Mouse (Mus musculus) MEL (cell line): ENCODE measurements at regions not wholly inside any gene's neighbourhood (a gene's known extent, or its start where the extent isn't known, plus 50 kb on each side); places are given as distances from the start of the nearest gene placed in this dataset.

Experiments used
- DNase-seq: peaks from one replicate; pipeline ENCODE4 v3.0.0; 2011; ENCODE audit warnings: low read depth, low spot score
- H3K27ac ChIP-seq: 2 replicates; pipeline ENCODE4 v1.5.1; 2012; ENCODE audit warnings: low read depth, mild to moderate bottlenecking, control low read depth, low read length, moderate library complexity; ENCODE audit not compliant: control insufficient read depth
- H3K27me3 ChIP-seq, 2 experiments: fragments of 150-350 bp in 1 of 2; sonication (generic) in 1 of 2; 2 replicates each; pipeline ENCODE4 v1.6.1; 2012; ENCODE audit warnings: low read length in 2 of 2, mild to moderate bottlenecking in 2 of 2, improper control_type of control experiment in 1 of 2, moderate library complexity in 1 of 2; ENCODE audit not compliant: insufficient read depth in 2 of 2, control insufficient read depth in 1 of 2
- H3K36me3 ChIP-seq, 2 experiments: 2 replicates each; pipeline ENCODE4 v1.6.1; 2012 to 2014; ENCODE audit warnings: low read length in 2 of 2, improper control_type of control experiment in 1 of 2, inconsistent platforms in 1 of 2, mild to moderate bottlenecking in 1 of 2; ENCODE audit not compliant: insufficient read depth in 2 of 2, control insufficient read depth in 1 of 2
- H3K4me1 ChIP-seq, 2 experiments: fragments of 150-350 bp in 1 of 2; sonication (generic) in 1 of 2; 2 replicates each; pipeline ENCODE4 v1.6.1; 2012; ENCODE audit warnings: low read length in 2 of 2, improper control_type of control experiment in 1 of 2, mild to moderate bottlenecking in 1 of 2; ENCODE audit not compliant: insufficient read depth in 2 of 2, control insufficient read depth in 1 of 2
- H3K4me3 ChIP-seq, 2 experiments: fragments of 150-350 bp in 1 of 2; sonication (generic) in 1 of 2; 2 replicates each; pipeline ENCODE4 v1.5.1; 2012; ENCODE audit warnings: low read depth in 2 of 2, low read length in 2 of 2, mild to moderate bottlenecking in 2 of 2, moderate library complexity in 2 of 2, control low read depth in 1 of 2, improper control_type of control experiment in 1 of 2; ENCODE audit not compliant: control insufficient read depth in 1 of 2, insufficient read depth in 1 of 2
- H3K79me2 ChIP-seq: 2 replicates; pipeline ENCODE4 v1.6.1; 2012; ENCODE audit warnings: mild to moderate bottlenecking, low read length, moderate library complexity; ENCODE audit not compliant: control insufficient read depth, poor library complexity, insufficient read depth
- H3K9ac ChIP-seq: 2 replicates; pipeline ENCODE4 v1.6.1; 2012; ENCODE audit warnings: low read depth, mild to moderate bottlenecking, control low read depth, low read length, moderate library complexity; ENCODE audit not compliant: control insufficient read depth, poor library complexity, severe bottlenecking
- H3K9me3 ChIP-seq: fragments of 150-350 bp; sonication (generic); replicated peaks from 2 replicates; pipeline ENCODE4 v1.6.1; 2012; ENCODE audit warnings: mild to moderate bottlenecking, low read length, improper control_type of control experiment, moderate library complexity; ENCODE audit not compliant: insufficient read depth
- BHLHE40 ChIP-seq: IDR thresholded peaks from 2 replicates; pipeline ENCODE4 v1.6.1; 2012; ENCODE audit warnings: low read depth, mild to moderate bottlenecking, inconsistent platforms, low read length, improper control_type of control experiment, borderline replicate concordance
- CHD1 ChIP-seq: IDR thresholded peaks from 2 replicates; pipeline ENCODE4 v1.6.1; 2012; ENCODE audit warnings: low read depth, mild to moderate bottlenecking, inconsistent platforms, low read length, improper control_type of control experiment
- CTCF ChIP-seq, 3 experiments: IDR thresholded peaks in 2 of 3; conservative IDR thresholded peaks in 1 of 3; 2 replicates each; pipeline ENCODE4 v1.5.1; 2011 to 2012; ENCODE audit warnings: low read length in 3 of 3, low read depth in 2 of 3, mild to moderate bottlenecking in 2 of 3, improper control_type of control experiment in 1 of 3, inconsistent platforms in 1 of 3, mixed read lengths in 1 of 3, moderate library complexity in 1 of 3; ENCODE audit not compliant: control insufficient read depth in 1 of 3, insufficient read depth in 1 of 3, poor library complexity in 1 of 3, severe bottlenecking in 1 of 3
- ELF1 ChIP-seq: IDR thresholded peaks from 2 replicates; pipeline ENCODE4 v1.6.1; 2014; ENCODE audit warnings: low read depth, mild to moderate bottlenecking, inconsistent platforms, low read length, improper control_type of control experiment, moderate library complexity
- EP300 ChIP-seq, 2 experiments: IDR thresholded peaks; 2 replicates each; pipeline ENCODE4 v1.6.1; 2011; ENCODE audit warnings: improper control_type of control experiment in 2 of 2, low read length in 2 of 2, low read depth in 1 of 2, mild to moderate bottlenecking in 1 of 2
- GABPA ChIP-seq: IDR thresholded peaks from 2 replicates; pipeline ENCODE4 v1.6.1; 2012; ENCODE audit warnings: low read depth, mild to moderate bottlenecking, inconsistent platforms, low read length, improper control_type of control experiment, moderate library complexity
- HCFC1 ChIP-seq: IDR thresholded peaks from 2 replicates; pipeline ENCODE4 v1.6.1; 2012; ENCODE audit warnings: low read depth, mild to moderate bottlenecking, inconsistent platforms, low read length, improper control_type of control experiment, moderate library complexity
- KAT2A ChIP-seq: conservative IDR thresholded peaks from 2 replicates; pipeline ENCODE4 v1.6.1; 2012; ENCODE audit warnings: low read depth, low read length, improper control_type of control experiment, inconsistent platforms
- MAFK ChIP-seq: IDR thresholded peaks from 2 replicates; pipeline ENCODE4 v1.6.1; 2011; ENCODE audit warnings: low read depth, mild to moderate bottlenecking, low read length, improper control_type of control experiment, borderline replicate concordance
- MAX ChIP-seq: IDR thresholded peaks from 2 replicates; pipeline ENCODE4 v1.6.1; 2011; ENCODE audit warnings: low read length, improper control_type of control experiment
- MAZ ChIP-seq: IDR thresholded peaks from 2 replicates; pipeline ENCODE4 v1.6.1; 2012; ENCODE audit warnings: low read depth, mild to moderate bottlenecking, inconsistent platforms, low read length, improper control_type of control experiment
- MEF2A ChIP-seq: IDR thresholded peaks from 2 replicates; pipeline ENCODE4 v1.6.1; 2014; ENCODE audit warnings: low read depth, mild to moderate bottlenecking, inconsistent platforms, low read length, improper control_type of control experiment; ENCODE audit not compliant: poor library complexity, insufficient replicate concordance, severe bottlenecking; ENCODE audit errors: extremely low read depth
- MXI1 ChIP-seq: IDR thresholded peaks from 2 replicates; pipeline ENCODE4 v1.6.1; 2011; ENCODE audit warnings: mild to moderate bottlenecking, low read depth, low read length, improper control_type of control experiment
- MYB ChIP-seq: IDR thresholded peaks from 2 replicates; pipeline ENCODE4 v1.6.1; 2011; ENCODE audit warnings: mild to moderate bottlenecking, low read depth, low read length, improper control_type of control experiment
- MYC ChIP-seq: IDR thresholded peaks from 2 replicates; pipeline ENCODE4 v1.6.1; 2011; ENCODE audit warnings: low read depth, mild to moderate bottlenecking, low read length, improper control_type of control experiment, moderate library complexity
- POLR2AphosphoS5 ChIP-seq: IDR thresholded peaks from 2 replicates; pipeline ENCODE4 v1.6.1; 2012; ENCODE audit warnings: low read depth, borderline replicate concordance, mild to moderate bottlenecking, inconsistent platforms, low read length, moderate library complexity, mixed read lengths
- RCOR1 ChIP-seq: IDR thresholded peaks from 2 replicates; pipeline ENCODE4 v1.6.1; 2012; ENCODE audit warnings: low read depth, mild to moderate bottlenecking, inconsistent platforms, low read length, improper control_type of control experiment
- SIN3A ChIP-seq: IDR thresholded peaks from 2 replicates; pipeline ENCODE4 v1.6.1; 2012; ENCODE audit warnings: low read length, improper control_type of control experiment, inconsistent platforms
- SMC3 ChIP-seq: IDR thresholded peaks from 2 replicates; pipeline ENCODE4 v1.6.1; 2011; ENCODE audit warnings: low read depth, low read length, improper control_type of control experiment
- TAL1 ChIP-seq: IDR thresholded peaks from 2 replicates; pipeline ENCODE4 v1.6.1; 2012; ENCODE audit warnings: mild to moderate bottlenecking, inconsistent platforms, low read length, moderate library complexity, mixed read lengths
- USF1 ChIP-seq: IDR thresholded peaks from 2 replicates; pipeline ENCODE4 v1.6.1; 2014; ENCODE audit warnings: low read depth, mild to moderate bottlenecking, inconsistent platforms, low read length, improper control_type of control experiment, moderate library complexity
- ZKSCAN1 ChIP-seq: IDR thresholded peaks from 2 replicates; pipeline ENCODE4 v1.6.1; 2012; ENCODE audit warnings: low read depth, mild to moderate bottlenecking, inconsistent platforms, low read length, improper control_type of control experiment, moderate library complexity
- ZMIZ1 ChIP-seq: IDR thresholded peaks from 2 replicates; pipeline ENCODE4 v1.6.1; 2012; ENCODE audit warnings: low read depth, mild to moderate bottlenecking, inconsistent platforms, low read length, improper control_type of control experiment, moderate library complexity
- ZNF384 ChIP-seq: IDR thresholded peaks from 2 replicates; pipeline ENCODE4 v1.6.1; 2012; ENCODE audit warnings: low read depth, mild to moderate bottlenecking, inconsistent platforms, low read length, improper control_type of control experiment

GRCm38 (mm10) chr14:47799564-47799963, 151.3 kb downstream of the Ktn1 start:
- Histone ChIP-seq H3K27ac (no peak overlapping the region), H3K9me3 (no peaks in the 10 kb centered on the region), H3K9ac (no peak overlapping the region), H3K36me3 (no peaks in the 10 kb centered on the region), H3K79me2 (no peaks in the 10 kb centered on the region), H3K27me3 (no peaks in the 10 kb centered on the region), H3K4me1 (no peaks in the 10 kb centered on the region), H3K4me3 (no peak overlapping the region)
- DNase-seq: no peak
- TF ChIP-seq GABPA: no peak
- TF ChIP-seq BHLHE40: no peak
- TF ChIP-seq MYB: no peak
- TF ChIP-seq TAL1: no peak
- no peak for TF ChIP-seq MEF2A
- no peak for TF ChIP-seq KAT2A
- no peak for TF ChIP-seq CTCF (IDR thresholded peaks at IDR 0.05 in 2 of 3, conservative IDR thresholded peaks at IDR 0.05 in 1 of 3; ENCODE audit: control insufficient read depth in 1 of 3, insufficient read depth in 1 of 3, low read depth in 2 of 3, low read length in 3 of 3, poor library complexity in 1 of 3, severe bottlenecking in 1 of 3)
- no peak for TF ChIP-seq EP300 (IDR thresholded peaks at IDR 0.05; ENCODE audit: low read depth in 1 of 2, low read length in 2 of 2)
- TF ChIP-seq SMC3: no peak
- no peak for TF ChIP-seq MAZ
- no peak for TF ChIP-seq ZKSCAN1
- no peak for TF ChIP-seq MXI1
- TF ChIP-seq MAX: no peak
- no peak for TF ChIP-seq ZMIZ1
- TF ChIP-seq HCFC1: no peak
- no peak for TF ChIP-seq MAFK

- H3K4me3 ChIP-seq: no peak overlapping the region
- no peaks in the 10 kb centered on the region for H3K27me3 ChIP-seq
- H3K79me2 ChIP-seq: no peaks in the 10 kb centered on the region
- H3K4me1 ChIP-seq: no peaks in the 10 kb centered on the region
- H3K27ac ChIP-seq: no peak overlapping the region
- H3K9me3 ChIP-seq: no peaks in the 10 kb centered on the region
- TF ChIP-seq EP300 (IDR thresholded peaks at IDR 0.05; ENCODE audit: low read depth in 1 of 2, low read length in 2 of 2): no peak
- TF ChIP-seq CHD1: no peak
- TF ChIP-seq POLR2AphosphoS5: no peak
- TF ChIP-seq USF1: no peak
- no peak for TF ChIP-seq MYC
- TF ChIP-seq RCOR1: no peak
- TF ChIP-seq KAT2A: no peak
- TF ChIP-seq ZNF384: no peak
- TF ChIP-seq MXI1: no peak
- no peak for TF ChIP-seq SIN3A
- TF ChIP-seq ELF1: no peak
- no peak for DNase-seq
- no peaks in the 10 kb centered on the region for H3K36me3 ChIP-seq
- no peak overlapping the region for H3K9ac ChIP-seq
These were observed 157.0 kb downstream of the Ktn1 start for GRCm38 (mm10) chr14:47805202-47805601.
